Mouse (Mus musculus): ENCODE data around the gene Olfr902. TPM values are rescaled to one million over a fixed set of nuclear protein-coding genes. Genes with fewer than 3 reads are reported as not detected.
"Not testable (repeated sequence)": the region's sequence is repeated elsewhere in the genome, so short reads cannot be mapped to it uniquely, and the experiment has no call there.

Gene Olfr902
- total RNA-seq (2021) = not detected
- long read RNA-seq = 0 reads

GRCm38 (mm10) chr9:38447352-38447751 lies at the start of gene Olfr902:
Gene Olfr902 (plus strand): TSS chr9:38447652.
- DNase-seq (ENCODE audit: low spot score in 2 of 2) = no peak

DNA sequence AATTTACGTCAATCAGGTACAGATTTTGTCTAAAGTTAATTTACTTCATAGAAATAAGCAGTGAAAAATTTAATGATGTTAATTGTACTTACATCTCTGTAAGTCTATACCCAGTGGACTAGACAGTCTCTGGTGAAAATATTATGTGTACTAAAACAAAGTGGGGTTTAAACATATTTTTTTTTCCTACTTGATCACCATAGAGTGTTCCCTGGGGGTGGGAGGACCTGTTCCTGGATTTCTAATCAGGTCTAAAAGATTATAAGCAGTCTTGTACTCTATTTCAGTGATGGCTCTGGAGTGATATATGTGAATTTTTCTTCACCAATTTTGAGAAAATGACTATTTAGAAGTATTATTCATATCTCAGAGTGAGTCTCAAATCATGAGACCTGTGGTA lies 46.1 kb upstream of the Olfr902 start, which contains the start of gene Olfr147:
Gene Olfr147, plus strand, starts transcription at position 301 of the 400 bp plus-strand sequence.
- no peak for DNase-seq (ENCODE audit: low spot score in 2 of 2)

DNA sequence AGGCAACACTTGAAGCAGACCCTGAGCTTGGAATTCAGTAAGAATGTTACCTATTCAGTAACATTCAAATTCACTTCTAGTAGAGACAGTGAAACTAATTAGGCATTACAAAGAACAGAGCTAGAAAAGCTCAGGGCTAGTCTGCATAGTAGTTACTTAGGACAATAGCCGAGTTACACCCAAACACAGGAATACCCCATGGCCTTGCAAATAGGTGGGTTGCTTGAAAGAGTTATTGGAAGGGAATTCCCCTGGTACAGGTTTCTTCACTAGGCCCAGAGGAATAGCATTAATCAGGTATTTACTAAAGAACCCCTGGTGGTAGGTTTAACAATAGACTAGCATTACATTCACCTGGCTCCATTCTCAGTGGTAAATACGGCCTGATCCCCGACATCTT lies 40.0 kb upstream of the Olfr902 start:
- not testable (repeated sequence) for DNase-seq (ENCODE audit: low spot score in 2 of 2)

DNA sequence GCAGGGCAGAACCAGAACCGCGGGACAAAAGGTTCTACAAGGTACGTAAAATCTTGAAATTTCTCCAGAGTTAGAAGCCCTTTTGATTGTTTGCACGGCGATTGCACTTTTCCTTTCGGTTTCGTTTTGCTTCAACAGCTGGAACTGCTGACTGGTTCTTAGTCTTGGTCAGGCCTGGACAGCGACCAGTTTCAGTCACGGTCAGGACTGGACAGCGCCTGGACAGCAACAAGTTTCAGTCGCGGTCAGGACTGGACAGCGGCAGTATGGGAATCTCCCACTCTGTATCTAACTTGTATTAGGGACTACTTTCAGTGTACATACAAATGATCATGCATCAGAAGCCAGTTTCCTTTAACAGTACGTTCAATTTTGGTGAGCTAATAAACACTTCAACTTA lies 34.0 kb upstream of the Olfr902 start:
- DNase-seq (ENCODE audit: low spot score in 2 of 2) = not testable (repeated sequence)

DNA sequence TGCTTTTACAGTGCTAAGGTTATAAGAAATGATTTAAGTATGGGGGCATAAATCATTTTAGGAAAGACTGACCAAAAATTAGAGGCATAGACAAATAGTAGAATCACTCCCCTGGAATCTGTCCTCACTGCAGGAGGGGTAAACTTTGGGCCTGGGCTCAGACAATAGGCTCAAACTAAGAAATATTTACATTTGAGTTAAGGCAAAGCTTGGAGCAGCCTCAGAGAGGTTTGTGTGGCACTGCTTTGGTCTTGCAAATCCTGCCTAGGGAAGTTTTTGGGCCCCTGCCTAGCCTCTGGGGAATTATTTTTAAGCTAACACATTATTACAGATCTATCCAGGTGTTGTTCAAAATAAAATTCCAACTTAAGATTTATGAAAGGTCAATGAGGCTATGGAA lies 23.7 kb upstream of the Olfr902 start:
- no peak for DNase-seq (ENCODE audit: low spot score in 2 of 2)

GRCm38 (mm10) chr9:38427026-38427425 lies 20.4 kb upstream of the Olfr902 start:
- no peak for DNase-seq (ENCODE audit: low spot score in 2 of 2)

DNA sequence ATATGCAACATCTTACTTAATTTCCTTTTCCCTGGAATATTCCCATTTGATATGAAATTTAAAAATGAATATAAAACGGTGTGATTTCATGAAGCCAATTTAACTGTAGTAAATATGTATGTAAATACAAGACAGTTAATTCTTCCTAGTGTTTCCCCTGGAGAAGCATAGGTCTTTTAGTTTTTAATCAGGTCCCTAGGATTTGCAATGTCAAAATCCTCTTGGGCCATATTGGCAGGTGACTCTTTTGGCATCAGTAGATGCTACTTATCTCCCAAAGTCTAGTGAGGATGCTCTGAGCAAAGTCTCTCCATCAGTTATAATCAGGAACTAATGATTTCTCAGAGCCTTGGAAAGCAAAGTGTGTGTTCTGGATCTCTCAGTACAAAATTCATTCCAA lies 18.3 kb upstream of the Olfr902 start, which contains the start of gene Olfr901:
Gene Olfr901, plus strand, starts transcription at position 301 of the 400 bp plus-strand sequence.
- DNase-seq (ENCODE audit: low spot score in 2 of 2) = no peak

DNA sequence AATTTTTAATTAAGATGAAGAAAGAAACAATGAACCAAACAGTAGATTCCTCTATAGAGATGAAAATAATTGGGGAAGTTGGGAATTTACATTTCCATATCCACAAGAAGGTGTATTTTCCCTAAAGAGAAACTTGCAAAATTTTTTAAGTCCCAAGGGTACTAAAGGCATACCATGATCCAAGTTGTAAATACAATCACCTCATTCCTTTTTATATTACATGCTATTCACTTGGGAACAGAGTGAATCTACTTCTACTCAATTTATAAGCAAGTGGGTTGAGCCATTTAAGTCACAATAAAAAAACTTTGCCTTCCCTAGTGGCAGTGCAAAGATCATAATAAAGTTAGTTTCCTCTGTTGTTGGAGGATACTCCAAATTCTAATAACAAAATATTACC lies 15.4 kb downstream of the Olfr902 start, which contains the start of gene Olfr904:
Gene Olfr904, plus strand, starts transcription at position 301 of the 400 bp plus-strand sequence.
- no peak for DNase-seq (ENCODE audit: low spot score in 2 of 2)

- DNase-seq (ENCODE audit: low spot score in 2 of 2) = no peak
Measured at GRCm38 (mm10) chr9:38470807-38471206, 23.4 kb downstream of the Olfr902 start, which contains the start of gene Olfr905. Gene Olfr905 (plus strand): TSS chr9:38471107.

DNA sequence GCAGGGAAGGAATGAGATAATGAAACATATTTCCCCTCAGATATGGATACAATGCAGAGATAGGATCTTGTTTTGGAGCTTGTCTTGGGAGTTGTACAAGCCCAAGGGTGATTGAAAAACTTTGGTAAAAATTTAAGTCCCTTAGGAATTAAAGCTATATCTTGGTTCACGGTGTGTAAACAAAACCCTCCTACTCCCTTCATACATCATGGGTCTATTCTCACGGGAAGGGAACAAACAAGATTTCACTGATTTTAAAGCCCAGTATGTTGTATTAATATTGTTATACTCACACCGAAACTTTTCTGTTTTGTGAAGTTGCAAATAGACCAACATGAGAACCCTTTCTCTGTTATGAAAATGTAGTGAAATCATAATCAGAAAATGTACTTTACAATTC lies 39.3 kb downstream of the Olfr902 start, which contains the start of gene Olfr906:
Gene Olfr906, plus strand, starts transcription at position 301 of the 400 bp plus-strand sequence.
- DNase-seq (ENCODE audit: low spot score in 2 of 2) = no peak

- no peak for DNase-seq (ENCODE audit: low spot score in 2 of 2)
Measured at GRCm38 (mm10) chr9:38495501-38495900, 48.0 kb downstream of the Olfr902 start, which contains the start of gene Olfr907. Gene Olfr907 (plus strand): TSS chr9:38495801.

Other genes with a start within 250 kb of the Olfr902 start
- gene Olfr893, start 239.3 kb upstream of the Olfr902 start, total RNA-seq (2021) = not detected
- not detected for gene Olfr894, start 229.6 kb upstream of the Olfr902 start, total RNA-seq (2021)
- not detected for gene Olfr143, start 194.9 kb upstream of the Olfr902 start, total RNA-seq (2021)
- gene Olfr895, start 179.8 kb upstream of the Olfr902 start, total RNA-seq (2021) = not detected
- not detected for gene Olfr896-ps1, start 156.5 kb upstream of the Olfr902 start, total RNA-seq (2021)
- not detected for gene Olfr25, start 118.6 kb upstream of the Olfr902 start, total RNA-seq (2021)
- gene Olfr898, start 99.2 kb upstream of the Olfr902 start, total RNA-seq (2021) = not detected
- gene Olfr250, start 80.8 kb upstream of the Olfr902 start, total RNA-seq (2021) = not detected
- gene Olfr251, start 70.6 kb upstream of the Olfr902 start, total RNA-seq (2021) = not detected
- not detected for gene Olfr147, start 46.0 kb upstream of the Olfr902 start, total RNA-seq (2021)
- gene Olfr901, start 18.2 kb upstream of the Olfr902 start, total RNA-seq (2021) = not detected
- gene Olfr904, start 15.5 kb downstream of the Olfr902 start, total RNA-seq (2021) = not detected
- gene Olfr905, start 23.5 kb downstream of the Olfr902 start, total RNA-seq (2021) = under 1 TPM in 1 of 2 experiments, not detected in 1; 0.07 TPM
- gene Olfr906, start 39.4 kb downstream of the Olfr902 start, total RNA-seq (2021) = not detected
- gene Olfr907, start 48.1 kb downstream of the Olfr902 start, total RNA-seq (2021) = not detected
- gene Olfr911-ps1, start 73.9 kb downstream of the Olfr902 start, total RNA-seq (2021) = not detected
- not detected for gene Olfr910, start 90.2 kb downstream of the Olfr902 start, total RNA-seq (2021)
- gene Olfr912, start 132.5 kb downstream of the Olfr902 start, total RNA-seq (2021) = not detected
- not detected for gene Olfr913, start 145.1 kb downstream of the Olfr902 start, total RNA-seq (2021)
- not detected for gene Olfr914, start 157.4 kb downstream of the Olfr902 start, total RNA-seq (2021)
- not detected for gene Olfr916, start 212.2 kb downstream of the Olfr902 start, total RNA-seq (2021)
- gene Olfr917, start 218.2 kb downstream of the Olfr902 start, total RNA-seq (2021) = not detected
- gene Olfr918, start 226.9 kb downstream of the Olfr902 start, total RNA-seq (2021) = not detected

Measured in layer of hippocampus, postnatal 10 days (tissue).